Mouse (Mus musculus): ENCODE results near the gene Add1. TPM values are rescaled to one million over a fixed set of nuclear protein-coding genes. Genes with fewer than 3 reads are reported as not detected.

Add1 gene
- polyA plus RNA-seq, 1 experiment from 2014 or later: 222 TPM

GRCm38 (mm10) chr5:34538527-34538926 lies 34.9 kb upstream of the Add1 start:
- peak; percentile 31 for DNase-seq
- 31% methylated on average over 5 of the region's 5 CpGs for WGBS
- Histone ChIP-seq H3K4me2 (no peak overlapping the region), H3K4me1 (ENCODE audit: insufficient read depth) (no peaks in the 10 kb centered on the region), H3K9me3 (ENCODE audit: low read depth, low read length) (no peaks in the 10 kb centered on the region), H3K27ac (ENCODE audit: low read depth) (no peak overlapping the region), H3K27me3 (ENCODE audit: insufficient read depth, low read length) (no peaks in the 10 kb centered on the region), H3K4me3 (ENCODE audit: low read depth, low read length) (no peak overlapping the region), H3K36me3 (ENCODE audit: insufficient read depth) (no peaks in the 10 kb centered on the region), H3K9ac (no peak overlapping the region)
- no peak for ATAC-seq (ENCODE audit: insufficient read depth)
- TF ChIP-seq CTCF (IDR thresholded peaks at IDR 0.05; ENCODE audit: low read depth): peak; percentile 39

- Histone ChIP-seq H3K36me3 (ENCODE audit: insufficient read depth) (no peaks in the 10 kb centered on the region), H3K4me2 (no peak overlapping the region)
Measured at GRCm38 (mm10) chr5:34539121-34539520, 34.3 kb upstream of the Add1 start.

GRCm38 (mm10) chr5:34542166-34542565 lies 31.3 kb upstream of the Add1 start:
- WGBS: 63% methylated on average over 1 of the region's 1 CpGs
- TF ChIP-seq CTCF (IDR thresholded peaks at IDR 0.05; ENCODE audit: low read depth): no peak

More at GRCm38 (mm10) chr5:34539121-34539520, 34.3 kb upstream of the Add1 start:
- Histone ChIP-seq H3K9ac (no peak overlapping the region), H3K27me3 (ENCODE audit: insufficient read depth, low read length) (no peaks in the 10 kb centered on the region), H3K9me3 (ENCODE audit: low read depth, low read length) (no peaks in the 10 kb centered on the region), H3K27ac (ENCODE audit: low read depth) (no peak overlapping the region), H3K4me1 (ENCODE audit: insufficient read depth) (no peaks in the 10 kb centered on the region), H3K4me3 (ENCODE audit: low read depth, low read length) (no peak overlapping the region)
- DNase-seq (no peak), ATAC-seq (ENCODE audit: insufficient read depth) (no peak)
- 77% methylated on average over 2 of the region's 2 CpGs for WGBS
- TF ChIP-seq CTCF (IDR thresholded peaks at IDR 0.05; ENCODE audit: low read depth): no peak

GRCm38 (mm10) chr5:34543114-34543513 lies 30.4 kb upstream of the Add1 start:
- no peak for ATAC-seq (ENCODE audit: insufficient read depth)
- Histone ChIP-seq H3K4me3 (ENCODE audit: low read depth, low read length) (no peak overlapping the region), H3K4me1 (ENCODE audit: insufficient read depth) (no peaks in the 10 kb centered on the region), H3K9ac (no peak overlapping the region), H3K4me2 (no peak overlapping the region), H3K36me3 (ENCODE audit: insufficient read depth) (no peaks in the 10 kb centered on the region), H3K9me3 (ENCODE audit: low read depth, low read length) (no peaks in the 10 kb centered on the region), H3K27ac (ENCODE audit: low read depth) (no peak overlapping the region), H3K27me3 (ENCODE audit: insufficient read depth, low read length) (no peaks in the 10 kb centered on the region)
- 45% methylated on average over 4 of the region's 4 CpGs for WGBS
- no peak for TF ChIP-seq CTCF (IDR thresholded peaks at IDR 0.05; ENCODE audit: low read depth)
- DNase-seq: peak; percentile 20

More at GRCm38 (mm10) chr5:34542166-34542565, 31.3 kb upstream of the Add1 start:
- no peaks in the 10 kb centered on the region for H3K9me3 ChIP-seq (ENCODE audit: low read depth, low read length)
- no peak overlapping the region for H3K4me2 ChIP-seq
- ATAC-seq (ENCODE audit: insufficient read depth): no peak
- no peaks in the 10 kb centered on the region for H3K4me1 ChIP-seq (ENCODE audit: insufficient read depth)
- H3K4me3 ChIP-seq (ENCODE audit: low read depth, low read length): no peak overlapping the region
- H3K27ac ChIP-seq (ENCODE audit: low read depth): no peak overlapping the region
- no peaks in the 10 kb centered on the region for H3K27me3 ChIP-seq (ENCODE audit: insufficient read depth, low read length)
- no peak overlapping the region for H3K9ac ChIP-seq
- no peak for DNase-seq
- no peaks in the 10 kb centered on the region for H3K36me3 ChIP-seq (ENCODE audit: insufficient read depth)

GRCm38 (mm10) chr5:34547410-34547809 lies 26.1 kb upstream of the Add1 start:
- Histone ChIP-seq H3K9ac (no peak overlapping the region), H3K9me3 (ENCODE audit: low read depth, low read length) (no peaks in the 10 kb centered on the region), H3K4me2 (no peak overlapping the region), H3K4me3 (ENCODE audit: low read depth, low read length) (no peak overlapping the region), H3K36me3 (ENCODE audit: insufficient read depth) (peaks cover 12% of the 10 kb centered on the region), H3K27ac (ENCODE audit: low read depth) (no peak overlapping the region), H3K4me1 (ENCODE audit: insufficient read depth) (no peaks in the 10 kb centered on the region), H3K27me3 (ENCODE audit: insufficient read depth, low read length) (no peaks in the 10 kb centered on the region)
- peak; percentile 67 for TF ChIP-seq CTCF (IDR thresholded peaks at IDR 0.05; ENCODE audit: low read depth)
- DNase-seq: peak; percentile 67
- no peak for ATAC-seq (ENCODE audit: insufficient read depth)

- Histone ChIP-seq H3K4me1 (ENCODE audit: insufficient read depth) (no peaks in the 10 kb centered on the region), H3K27me3 (ENCODE audit: insufficient read depth, low read length) (no peaks in the 10 kb centered on the region), H3K4me3 (ENCODE audit: low read depth, low read length) (peak overlapping the region; percentile 90), H3K4me2 (peak overlapping the region; percentile 81), H3K36me3 (ENCODE audit: insufficient read depth) (peaks cover 28% of the 10 kb centered on the region), H3K27ac (ENCODE audit: low read depth) (no peak overlapping the region), H3K9me3 (ENCODE audit: low read depth, low read length) (no peaks in the 10 kb centered on the region), H3K9ac (peak overlapping the region; percentile 97)
- ATAC-seq (ENCODE audit: insufficient read depth) (peak; percentile 19; the same call in 1 of the 2 replicates), DNase-seq (no peak)
- WGBS: 23% methylated on average over 8 of the region's 8 CpGs
- TF ChIP-seq CTCF (IDR thresholded peaks at IDR 0.05; ENCODE audit: low read depth): no peak
Measured at GRCm38 (mm10) chr5:34549135-34549482, 24.4 kb upstream of the Add1 start.

- no peaks in the 10 kb centered on the region for H3K9me3 ChIP-seq (ENCODE audit: low read depth, low read length)
- H3K36me3 ChIP-seq (ENCODE audit: insufficient read depth): peaks cover 32% of the 10 kb centered on the region
- no peaks in the 10 kb centered on the region for H3K27me3 ChIP-seq (ENCODE audit: insufficient read depth, low read length)
- peak; percentile 82 for DNase-seq
- H3K4me1 ChIP-seq (ENCODE audit: insufficient read depth): no peaks in the 10 kb centered on the region
- peak overlapping the region; percentile 90 for H3K4me3 ChIP-seq (ENCODE audit: low read depth, low read length)
- ATAC-seq (ENCODE audit: insufficient read depth): peak; percentile 91
- WGBS: under 1% methylated on average over 49 of the region's 49 CpGs
- peak overlapping the region; percentile 81 for H3K4me2 ChIP-seq
- H3K9ac ChIP-seq: peak overlapping the region; percentile 97
- no peak for TF ChIP-seq CTCF (IDR thresholded peaks at IDR 0.05; ENCODE audit: low read depth)
- H3K27ac ChIP-seq (ENCODE audit: low read depth): peak overlapping the region; percentile 58; the same call in 1 of the 2 replicates
Measured at GRCm38 (mm10) chr5:34549483-34550221, 23.8 kb upstream of the Add1 start.
